Mouse (Mus musculus) heart, adult 8-10 months (tissue): ENCODE measurements around the gene Nr1d1. TPM values are rescaled to one million over a fixed set of nuclear protein-coding genes. Genes with fewer than 3 reads are reported as not detected.

Experiments used
- DNase-seq: peaks from one replicate; pipeline ENCODE4 v3.0.0; 2022; ENCODE audit warnings: low spot score
- total RNA-seq, 4 experiments: library from RNA; stranded (reverse); gene quantifications; 2 replicates each; pipeline ENCODE4 v1.2.4; 2022

The Nr1d1 gene
- total RNA-seq, 4 experiments from 2014 or later: 81.4 to 121 (median 101) TPM

GRCm38 (mm10) chr11:98752562-98753140 is 22.5 kb downstream of the Nr1d1 start:
- no peak for DNase-seq

GRCm38 (mm10) chr11:98751221-98751782 is 23.8 kb downstream of the Nr1d1 start:
- peak; percentile 43 for DNase-seq

GRCm38 (mm10) chr11:98750351-98751201 is 24.6 kb downstream of the Nr1d1 start:
- DNase-seq: peak; percentile 48

DNA sequence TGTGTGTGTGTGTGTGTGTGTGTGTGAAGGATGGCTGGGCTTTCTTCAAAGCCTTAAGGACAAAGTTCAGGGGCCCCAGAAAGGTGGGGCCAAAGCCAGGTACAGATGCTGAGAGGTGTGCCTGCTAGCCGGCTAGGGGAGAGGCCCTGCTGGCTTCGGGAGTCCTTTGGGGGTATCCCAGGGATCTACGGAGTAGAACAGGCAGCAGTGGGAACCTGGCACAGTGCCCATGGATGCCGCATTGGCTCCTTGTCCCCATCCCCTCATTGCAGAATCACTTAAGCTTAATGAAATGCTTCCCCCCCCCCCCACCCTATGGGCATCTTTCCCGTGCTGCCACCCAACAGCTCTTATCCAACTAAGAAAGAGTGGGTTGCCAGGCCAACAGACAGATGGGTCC is 25.4 kb downstream of the Nr1d1 start:
- no peak for DNase-seq

DNA sequence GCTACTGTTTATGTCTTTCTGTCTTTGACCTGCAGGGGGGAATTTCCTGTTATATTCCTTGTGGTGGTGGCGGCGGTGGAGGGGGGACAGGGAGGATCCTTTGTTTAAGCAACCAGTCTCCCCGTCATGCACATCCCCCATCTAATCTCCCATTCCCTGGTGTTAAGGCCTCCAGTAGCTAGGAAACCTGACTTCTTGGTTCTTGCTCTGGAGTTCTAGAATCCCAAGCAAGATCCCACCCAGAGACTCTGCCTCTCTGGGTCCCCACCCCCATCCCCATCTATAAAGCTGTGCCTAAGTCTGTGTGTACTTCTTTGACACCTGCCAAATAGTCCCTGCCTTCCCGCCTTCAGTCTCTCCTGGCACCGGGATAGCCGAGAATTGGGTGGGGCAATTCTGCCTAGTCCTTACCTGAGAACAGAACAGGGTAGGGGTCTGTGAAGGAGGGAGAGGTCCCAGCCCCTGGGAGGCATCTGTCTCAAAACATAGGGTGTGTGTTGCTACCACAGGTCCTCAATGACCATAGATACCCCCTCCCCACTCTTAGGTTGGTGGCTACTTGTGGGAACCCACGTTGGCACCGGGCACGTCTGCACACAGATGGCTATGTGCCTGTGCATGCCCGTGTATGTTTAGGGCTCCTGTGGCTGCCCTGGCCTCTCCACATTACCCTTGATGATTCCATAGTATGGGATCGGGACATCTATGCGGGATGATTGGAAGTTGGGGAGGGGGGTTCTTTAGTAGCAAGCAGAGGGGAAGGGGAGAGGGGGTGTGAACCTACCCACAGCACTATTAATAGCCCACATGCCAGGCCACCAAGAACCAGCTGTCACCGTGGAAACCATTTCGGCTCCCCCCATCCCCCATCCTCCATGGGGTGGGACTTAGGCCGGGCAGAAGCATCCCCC is 26.4 kb downstream of the Nr1d1 start:
- DNase-seq: peak; percentile 31

DNA sequence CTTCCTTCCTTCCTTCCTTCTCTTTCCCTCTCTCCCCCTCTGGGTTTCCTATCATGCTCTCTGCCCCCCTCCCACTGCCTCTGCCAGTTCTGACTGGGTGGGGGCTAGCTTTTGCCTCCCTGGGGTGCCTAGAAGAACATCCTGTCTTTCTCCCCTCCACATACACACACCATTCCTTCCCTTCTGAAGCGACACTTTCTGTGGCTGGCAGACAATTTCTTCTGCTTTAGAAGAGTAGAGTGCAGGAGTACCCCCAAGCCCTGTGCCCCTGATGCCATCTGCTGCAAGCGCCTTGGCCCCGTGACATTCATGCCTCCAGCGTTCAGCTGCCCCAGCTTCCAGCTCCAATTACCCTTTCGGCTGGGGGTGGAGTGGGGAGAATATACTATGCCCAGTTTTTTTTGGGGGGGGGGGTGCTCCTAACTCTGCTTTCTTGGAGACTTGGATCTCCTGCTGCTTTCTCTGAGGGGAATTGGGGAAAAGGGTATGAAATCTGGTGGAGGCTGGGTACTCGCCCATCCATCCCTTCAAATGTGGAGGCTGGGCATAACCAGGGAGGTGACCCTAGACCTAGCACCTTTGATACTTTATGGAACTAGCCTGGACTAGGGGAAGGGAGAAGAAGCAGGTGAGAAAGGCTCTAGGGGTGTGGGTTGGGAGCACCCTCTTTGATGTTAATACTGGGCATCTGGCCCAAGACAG is 27.2 kb downstream of the Nr1d1 start:
- peak; percentile 25 for DNase-seq

- DNase-seq: peak; percentile 81
Observed at GRCm38 (mm10) chr11:98746855-98747693, 28.1 kb downstream of the Nr1d1 start.

- DNase-seq: no peak
Observed at GRCm38 (mm10) chr11:98745932-98746853, 28.9 kb downstream of the Nr1d1 start.

GRCm38 (mm10) chr11:98744456-98745019 is 30.6 kb downstream of the Nr1d1 start:
- DNase-seq: peak; percentile 30

GRCm38 (mm10) chr11:98743655-98744345 is 31.3 kb downstream of the Nr1d1 start:
- peak; percentile 59 for DNase-seq

DNA sequence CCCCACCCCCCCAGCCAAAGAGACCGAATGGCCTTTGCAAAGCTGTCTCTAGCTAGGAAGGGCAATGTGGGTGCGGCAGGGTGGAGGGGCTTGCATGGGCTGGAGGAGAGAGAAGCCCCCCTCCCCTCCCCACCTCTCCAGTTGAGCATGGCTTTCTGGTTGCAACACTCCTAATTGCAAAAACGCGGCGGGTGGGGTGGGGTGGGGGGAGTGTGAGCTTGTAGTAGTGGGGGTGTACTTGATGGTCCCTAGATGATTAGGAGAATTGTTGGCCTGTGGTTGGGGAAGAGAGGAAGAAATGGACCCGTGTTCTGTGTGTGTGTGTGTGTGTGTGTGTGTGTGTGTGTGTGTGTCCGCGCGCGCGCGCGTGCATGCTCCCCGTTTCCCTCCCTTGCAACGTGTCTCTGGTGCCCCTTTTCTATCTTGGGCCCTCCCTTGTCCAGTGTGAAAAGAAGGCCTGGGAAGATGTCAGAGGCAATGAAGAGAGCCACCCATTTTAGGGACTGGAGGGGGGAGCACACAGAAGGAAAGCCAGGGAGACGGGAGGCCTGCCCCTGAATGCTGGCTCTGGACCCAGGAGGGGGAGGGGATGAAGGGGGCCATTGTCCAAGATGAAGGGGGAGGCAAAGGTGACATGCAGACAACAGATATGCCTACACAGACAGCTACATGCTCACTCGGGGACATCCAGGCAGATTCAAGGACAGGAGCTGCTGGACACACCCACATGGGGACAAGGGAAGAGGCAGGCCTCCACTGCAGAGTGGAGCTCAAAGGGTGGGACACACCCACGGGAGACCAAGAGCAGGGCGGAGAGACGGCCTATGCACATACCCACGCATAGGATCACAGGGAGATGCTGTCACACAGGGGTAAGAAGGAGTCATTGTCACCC is 32.5 kb downstream of the Nr1d1 start:
- DNase-seq: no peak

- no peak for DNase-seq
Observed at GRCm38 (mm10) chr11:98741622-98742396, 33.3 kb downstream of the Nr1d1 start.

DNA sequence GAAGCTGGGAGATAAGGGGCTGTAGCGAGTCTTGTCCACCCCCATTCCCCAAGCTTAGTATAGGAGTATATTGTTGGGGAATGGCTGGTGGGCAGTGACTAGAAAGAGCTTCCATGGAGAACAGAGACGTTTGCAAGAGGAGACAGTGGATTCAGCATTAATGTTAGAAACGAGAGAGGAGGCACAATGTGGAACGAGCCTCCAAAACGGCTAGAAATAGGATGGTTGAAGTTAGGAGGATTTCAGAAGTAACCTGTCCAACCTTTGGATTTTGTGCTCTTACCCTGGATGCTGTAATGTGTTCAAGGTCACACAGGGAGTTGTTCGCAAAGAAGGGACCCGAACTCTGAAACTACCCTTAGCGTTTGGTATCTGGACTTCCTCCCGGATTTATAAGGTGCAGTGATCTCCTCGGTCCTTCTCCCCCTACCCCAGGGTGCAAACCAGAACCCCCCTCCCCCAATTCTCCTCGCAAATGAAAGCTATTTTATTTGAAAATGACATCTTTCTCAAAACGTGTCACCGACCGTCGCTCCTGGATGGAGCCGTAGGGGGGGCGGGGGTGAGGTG is 34.0 kb downstream of the Nr1d1 start:
- DNase-seq: no peak

DNA sequence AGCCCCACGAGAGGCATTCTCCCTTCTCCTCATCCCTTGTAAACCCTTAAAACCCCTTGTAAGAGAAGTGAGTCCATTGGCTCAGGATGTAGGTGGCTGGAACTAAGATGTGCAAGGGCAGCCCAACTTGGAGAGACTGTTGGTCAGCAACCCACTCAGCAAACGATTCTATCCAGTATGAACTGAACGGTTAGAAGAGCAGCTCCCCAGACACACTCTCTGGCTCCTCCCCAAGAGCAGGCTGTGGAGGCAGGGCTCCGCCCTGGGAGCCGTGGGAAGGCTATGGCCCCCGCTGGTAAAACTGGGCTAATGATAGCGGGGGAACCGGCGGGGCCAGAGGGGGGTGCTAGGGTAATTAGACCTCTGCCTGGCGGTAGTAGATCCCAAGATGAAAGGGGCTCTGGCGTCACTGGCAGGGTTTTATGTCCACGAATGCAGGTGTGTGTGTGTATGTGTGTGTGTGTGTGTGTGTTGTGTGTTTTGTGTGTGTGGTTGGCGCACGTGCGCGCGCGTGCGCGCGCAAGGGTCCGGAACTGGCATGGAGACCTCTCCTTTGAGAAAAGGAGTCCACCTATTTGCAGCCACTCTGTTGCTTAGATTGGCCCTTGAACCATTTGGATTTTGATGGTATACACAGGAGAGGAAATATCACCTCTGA is 34.6 kb downstream of the Nr1d1 start, which contains the start of gene Thra:
Gene Thra, plus strand, starts transcription at position 246 of the 658 bp plus-strand sequence.
- DNase-seq: no peak

GRCm38 (mm10) chr11:98740026-98740392 is 35.1 kb downstream of the Nr1d1 start:
- no peak for DNase-seq
